Mouse (Mus musculus) lung, adult 2 months (tissue): ENCODE results near the gene 2410015M20Rik. TPM values are rescaled to one million over a fixed set of nuclear protein-coding genes. Genes with fewer than 3 reads are reported as not detected.

ENCODE experiments used
- DNase-seq: peaks from one replicate; pipeline ENCODE4 v3.0.0; 2022
- H3K4me1 ChIP-seq: fragments of 200-500 bp; 2 replicates; pipeline ENCODE4 v1.6.1; 2011; ENCODE audit warnings: low read length; ENCODE audit not compliant: control insufficient read depth, insufficient read depth
- H3K4me3 ChIP-seq: fragments of 200-500 bp; replicated peaks from 2 replicates; pipeline ENCODE3; 2011; ENCODE audit warnings: low read depth, mild to moderate bottlenecking, control low read depth, low read length; ENCODE audit errors: extremely low read depth
- CTCF ChIP-seq: fragments of 200-500 bp; IDR thresholded peaks from 2 replicates; pipeline ENCODE4 v1.5.1; 2011; ENCODE audit warnings: mild to moderate bottlenecking, low read length, control low read depth; ENCODE audit not compliant: insufficient read depth
- POLR2A ChIP-seq: fragments of 200-500 bp; IDR thresholded peaks from 2 replicates; pipeline ENCODE4 v1.6.1; 2011; ENCODE audit warnings: low read depth, mild to moderate bottlenecking, control low read depth, low read length, borderline replicate concordance; ENCODE audit errors: extremely low read depth
- WGBS: fragments of 180-500 bp; shearing (Covaris S2); methylation state at CpG from one replicate; pipeline ENCODE4 v1.1.7; 2018; 5-methylcytosine and 5-hydroxymethylcytosine counted together
- polyA plus RNA-seq: library from polyadenylated mRNA; depleted of rRNA; stranded (reverse); fragments of >200 nt; gene quantifications from 2 replicates; pipeline ENCODE4 v1.2.3, GENCODE M21; 2012

2410015M20Rik gene
- polyA plus RNA-seq, 1 experiment: 104 TPM

- TF ChIP-seq POLR2A (no peak), CTCF (no peak)
- peak within 1 kb of the TSS; percentile 79 for H3K4me3 ChIP-seq
- peaks cover 8% of the 10 kb centered on the region for H3K4me1 ChIP-seq
- DNase-seq: no peak
- 10% methylated on average over 26 of the region's 26 CpGs for WGBS
Observed at GRCm38 (mm10) chr17:56627530-56628277, 18.1 kb upstream of the 2410015M20Rik start, which contains the start of gene Catsperd. Catsperd (plus strand) TSS chr17:56628143.

GRCm38 (mm10) chr17:56626754-56627470 is 17.3 kb upstream of the 2410015M20Rik start, which contains the start of gene Lonp1:
Lonp1 (minus strand) TSS chr17:56626887.
- TF ChIP-seq CTCF (no peak), POLR2A (peak; percentile 78; the same call in 1 of the 2 replicates)
- H3K4me3 ChIP-seq: peak within 1 kb of the TSS; percentile 79
- DNase-seq: peak; percentile 97
- WGBS: under 1% methylated on average over 51 of the region's 51 CpGs
- peaks cover 8% of the 10 kb centered on the region for H3K4me1 ChIP-seq

GRCm38 (mm10) chr17:56626260-56626659 is 16.7 kb upstream of the 2410015M20Rik start:
- WGBS: under 1% methylated on average over 32 of the region's 32 CpGs
- peaks cover 8% of the 10 kb centered on the region for H3K4me1 ChIP-seq
- TF ChIP-seq POLR2A: no peak
- TF ChIP-seq CTCF: no peak
- no peak for DNase-seq
- peak overlapping the region; percentile 79 for H3K4me3 ChIP-seq

GRCm38 (mm10) chr17:56625495-56625894 is 15.9 kb upstream of the 2410015M20Rik start:
- H3K4me1 ChIP-seq: peaks cover 8% of the 10 kb centered on the region
- DNase-seq: no peak
- no peak overlapping the region for H3K4me3 ChIP-seq
- WGBS: 73% methylated on average over 3 of the region's 3 CpGs
- TF ChIP-seq CTCF (no peak), POLR2A (no peak)

GRCm38 (mm10) chr17:56617628-56618027 is 8.1 kb upstream of the 2410015M20Rik start:
- no peak for DNase-seq
- WGBS: 90% methylated on average over 8 of the region's 8 CpGs
- Histone ChIP-seq H3K4me1 (peaks cover 5% of the 10 kb centered on the region), H3K4me3 (no peak overlapping the region)
- TF ChIP-seq CTCF (no peak), POLR2A (no peak)

GRCm38 (mm10) chr17:56616725-56617124 is 7.2 kb upstream of the 2410015M20Rik start:
- 78% methylated on average over 3 of the region's 3 CpGs for WGBS
- Histone ChIP-seq H3K4me3 (no peak overlapping the region), H3K4me1 (peaks cover 7% of the 10 kb centered on the region)
- DNase-seq: no peak
- no peak for TF ChIP-seq POLR2A
- TF ChIP-seq CTCF: no peak

GRCm38 (mm10) chr17:56615792-56616191 is 6.2 kb upstream of the 2410015M20Rik start:
- Histone ChIP-seq H3K4me3 (no peak overlapping the region), H3K4me1 (peaks cover 7% of the 10 kb centered on the region)
- WGBS: 86% methylated on average over 4 of the region's 4 CpGs
- no peak for TF ChIP-seq POLR2A
- TF ChIP-seq CTCF: no peak
- no peak for DNase-seq

GRCm38 (mm10) chr17:56615136-56615784 is 5.7 kb upstream of the 2410015M20Rik start:
- DNase-seq: no peak
- WGBS: 77% methylated on average over 11 of the region's 11 CpGs
- TF ChIP-seq POLR2A (no peak), CTCF (no peak)
- H3K4me3 ChIP-seq: no peak overlapping the region
- H3K4me1 ChIP-seq: peaks cover 9% of the 10 kb centered on the region

GRCm38 (mm10) chr17:56614391-56615135 is 5.0 kb upstream of the 2410015M20Rik start:
- Histone ChIP-seq H3K4me1 (peaks cover 12% of the 10 kb centered on the region), H3K4me3 (peak overlapping the region; percentile 94)
- WGBS: 21% methylated on average over 14 of the region's 14 CpGs
- DNase-seq: no peak
- TF ChIP-seq POLR2A (no peak), CTCF (no peak)

GRCm38 (mm10) chr17:56613893-56614292 is 4.3 kb upstream of the 2410015M20Rik start:
- DNase-seq: peak; percentile 27
- Histone ChIP-seq H3K4me3 (peak overlapping the region; percentile 94), H3K4me1 (peaks cover 12% of the 10 kb centered on the region)
- WGBS: under 1% methylated on average over 26 of the region's 26 CpGs
